Mouse (Mus musculus) ES-E14 (cell line): ENCODE measurements around the gene Fam240a.

Experiments
- CHD2 ChIP-seq: IDR thresholded peaks from 2 replicates; pipeline ENCODE4 v1.6.1; 2014; ENCODE audit warnings: mild to moderate bottlenecking, low read depth, low read length, inconsistent platforms
- MAFK ChIP-seq: IDR thresholded peaks from 2 replicates; pipeline ENCODE4 v1.6.1; 2014; ENCODE audit warnings: mild to moderate bottlenecking, low read depth, low read length, inconsistent platforms; ENCODE audit not compliant: insufficient read depth
- ZC3H11A ChIP-seq: IDR thresholded peaks from 2 replicates; pipeline ENCODE4 v1.6.1; 2012; ENCODE audit warnings: low read depth, mild to moderate bottlenecking, inconsistent platforms, low read length, borderline replicate concordance
- ZNF384 ChIP-seq: IDR thresholded peaks from 2 replicates; pipeline ENCODE4 v1.6.1; 2012; ENCODE audit warnings: low read depth, low read length, inconsistent platforms

DNA sequence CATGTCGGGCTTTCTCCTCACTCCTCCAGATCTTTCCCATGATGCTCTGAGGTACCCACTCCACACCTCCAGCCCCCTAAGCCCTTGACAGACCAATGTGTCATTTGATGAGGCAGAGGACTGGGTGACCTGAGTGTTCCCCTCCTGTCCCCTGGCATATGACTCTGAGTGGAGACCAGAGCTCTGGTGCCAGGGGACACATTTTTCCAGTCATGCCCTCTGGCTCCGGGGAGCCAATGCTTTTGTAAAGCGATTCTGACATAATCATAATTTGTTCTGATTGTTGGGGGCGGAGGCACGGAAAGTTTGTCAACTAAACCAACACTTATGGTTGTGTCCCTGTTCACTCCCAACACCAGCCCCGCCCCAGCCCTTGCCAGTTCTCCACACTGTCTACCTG, 39.3 kb upstream of the Fam240a start:
- TF ChIP-seq CHD2 (no peak), ZNF384 (no peak), ZC3H11A (no peak), MAFK (no peak)
